Mouse (Mus musculus) thymus, adult 2 months (tissue): ENCODE measurements around the gene Gm11985.

Source experiments
- CTCF ChIP-seq: fragments of 200-500 bp; IDR thresholded peaks from 2 replicates; pipeline ENCODE4 v1.5.1; 2012; ENCODE audit warnings: mild to moderate bottlenecking, control low read depth, low read length, moderate library complexity, borderline replicate concordance; ENCODE audit not compliant: control insufficient read depth, poor library complexity, insufficient read depth; ENCODE audit errors: extremely low read depth
- POLR2A ChIP-seq: fragments of 200-500 bp; IDR thresholded peaks from 2 replicates; pipeline ENCODE4 v1.6.1; 2012; ENCODE audit warnings: mild to moderate bottlenecking, low read length, control low read depth, moderate library complexity; ENCODE audit not compliant: control insufficient read depth, poor library complexity, insufficient read depth; ENCODE audit errors: extremely low read depth

GRCm38 (mm10) chr11:7214761-7215160 is 26.4 kb upstream of the Gm11985 start:
- no peak for TF ChIP-seq CTCF
- no peak for TF ChIP-seq POLR2A
